Mouse (Mus musculus) cerebellum, adult 11 months (tissue): ENCODE measurements around the gene Dazap1.
A peak's percentile ranks its signal among the peaks of the same experiment; 100 is the strongest.

Source experiments
- DNase-seq: peaks from one replicate; pipeline ENCODE4 v3.0.0; 2022

Gene Dazap1

GRCm38 (mm10) chr10:80250059-80250458 is 11.2 kb upstream of the Dazap1 start:
- no peak for DNase-seq

GRCm38 (mm10) chr10:80250573-80250972 is 10.7 kb upstream of the Dazap1 start:
- DNase-seq: no peak

GRCm38 (mm10) chr10:80252011-80252410 is 9.3 kb upstream of the Dazap1 start:
- DNase-seq: no peak

- DNase-seq: no peak
Measured at GRCm38 (mm10) chr10:80252493-80253274, 8.6 kb upstream of the Dazap1 start.

GRCm38 (mm10) chr10:80253551-80253950 is 7.7 kb upstream of the Dazap1 start:
- DNase-seq: no peak

- no peak for DNase-seq
Measured at GRCm38 (mm10) chr10:80254331-80255297, 6.7 kb upstream of the Dazap1 start.

GRCm38 (mm10) chr10:80255881-80256535 is 5.3 kb upstream of the Dazap1 start:
- DNase-seq: no peak

- no peak for DNase-seq
Measured at GRCm38 (mm10) chr10:80257936-80258335, 3.4 kb upstream of the Dazap1 start.

GRCm38 (mm10) chr10:80258752-80259462 is 2.4 kb upstream of the Dazap1 start:
- DNase-seq: no peak

GRCm38 (mm10) chr10:80259463-80259805 is 1.9 kb upstream of the Dazap1 start:
- no peak for DNase-seq

- peak; percentile 76 for DNase-seq
Measured at GRCm38 (mm10) chr10:80259861-80260641, 1.2 kb upstream of the Dazap1 start.

- peak; percentile 91 for DNase-seq
Measured at GRCm38 (mm10) chr10:80261585-80261968, 291 bp downstream of the Dazap1 start.

GRCm38 (mm10) chr10:80262169-80262568 is 883 bp downstream of the Dazap1 start:
- DNase-seq: no peak

- no peak for DNase-seq
Measured at GRCm38 (mm10) chr10:80262776-80263365, 1.6 kb downstream of the Dazap1 start.

- peak; percentile 99 for DNase-seq
Measured at GRCm38 (mm10) chr10:80264341-80265148, 3.3 kb downstream of the Dazap1 start.

- DNase-seq: no peak
Measured at GRCm38 (mm10) chr10:80265149-80265486, 3.8 kb downstream of the Dazap1 start.

GRCm38 (mm10) chr10:80270099-80270498 is 8.8 kb downstream of the Dazap1 start:
- no peak for DNase-seq

- no peak for DNase-seq
Measured at GRCm38 (mm10) chr10:80270734-80271181, 9.5 kb downstream of the Dazap1 start.

GRCm38 (mm10) chr10:80271186-80271843 is 10.0 kb downstream of the Dazap1 start:
- no peak for DNase-seq
